Mouse (Mus musculus) frontal cortex, postnatal 10 days (tissue): ENCODE data around the gene Syt3.

ENCODE experiments used
- DNase-seq, 2 experiments: peaks; one replicate each; pipeline ENCODE4 v3.0.0; 2022; ENCODE audit warnings: low spot score in 2 of 2, mixed read lengths in 1 of 2

Syt3 gene

DNA sequence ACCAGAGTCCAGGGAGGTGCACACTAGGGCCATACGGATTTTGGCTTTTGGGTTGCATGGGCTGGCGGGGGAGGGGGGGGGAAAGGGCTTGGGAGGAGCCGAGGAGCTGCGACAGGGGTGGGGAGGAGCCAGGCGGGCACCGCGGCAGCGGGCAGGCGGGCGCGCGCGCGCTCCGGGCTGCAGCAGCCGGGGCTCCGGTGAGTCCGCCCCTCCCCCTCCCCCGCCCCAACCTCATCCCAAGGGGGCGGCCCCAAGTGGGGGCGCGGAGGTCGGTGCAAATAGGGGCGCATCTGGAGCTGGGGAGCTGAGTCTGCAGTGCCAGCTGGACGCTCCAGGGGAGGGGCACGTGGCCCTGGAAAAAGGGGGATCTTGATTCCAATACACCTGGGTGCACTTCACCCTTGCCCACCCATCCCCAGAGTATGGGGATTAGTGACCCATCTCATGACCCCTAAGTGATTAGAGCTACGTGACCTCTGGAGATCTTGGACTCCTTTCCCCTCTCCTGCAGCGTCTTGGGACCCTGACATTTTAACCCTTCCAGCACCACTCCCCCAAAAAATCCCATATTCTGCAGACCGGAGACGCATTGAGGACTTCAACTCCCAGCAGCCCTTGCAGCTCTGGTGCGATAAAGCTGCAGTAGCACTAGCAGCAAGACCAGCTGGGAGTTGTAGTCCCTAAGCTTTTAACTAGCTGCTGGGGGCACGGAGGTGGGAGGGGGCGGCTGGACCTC, at the start of gene Syt3:
TSS of gene Syt3 (plus strand) at position 123 of the 736 bp plus-strand sequence.
- peak; percentile 75 to 77 for DNase-seq

DNA sequence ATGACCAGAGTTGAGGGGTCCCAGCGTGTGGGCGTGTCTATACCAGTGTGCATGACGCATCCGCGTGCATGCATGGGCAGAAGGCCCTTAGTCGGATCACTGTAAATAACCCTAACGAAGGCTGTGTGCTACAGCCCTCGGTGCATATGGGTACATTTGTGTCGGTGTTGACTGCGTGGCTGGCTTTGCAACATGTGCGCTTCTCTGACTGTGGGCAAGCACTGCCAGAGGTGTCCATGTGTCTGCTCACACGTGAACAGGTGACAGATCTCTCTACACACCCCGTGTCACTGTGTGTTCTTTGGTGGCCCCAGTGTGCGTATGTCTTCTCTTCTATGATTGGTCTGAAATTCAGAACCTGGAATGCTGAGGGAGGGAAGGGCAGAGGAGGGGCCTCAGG, 49.8 kb upstream of the Syt3 start:
- DNase-seq, result no peak

DNA sequence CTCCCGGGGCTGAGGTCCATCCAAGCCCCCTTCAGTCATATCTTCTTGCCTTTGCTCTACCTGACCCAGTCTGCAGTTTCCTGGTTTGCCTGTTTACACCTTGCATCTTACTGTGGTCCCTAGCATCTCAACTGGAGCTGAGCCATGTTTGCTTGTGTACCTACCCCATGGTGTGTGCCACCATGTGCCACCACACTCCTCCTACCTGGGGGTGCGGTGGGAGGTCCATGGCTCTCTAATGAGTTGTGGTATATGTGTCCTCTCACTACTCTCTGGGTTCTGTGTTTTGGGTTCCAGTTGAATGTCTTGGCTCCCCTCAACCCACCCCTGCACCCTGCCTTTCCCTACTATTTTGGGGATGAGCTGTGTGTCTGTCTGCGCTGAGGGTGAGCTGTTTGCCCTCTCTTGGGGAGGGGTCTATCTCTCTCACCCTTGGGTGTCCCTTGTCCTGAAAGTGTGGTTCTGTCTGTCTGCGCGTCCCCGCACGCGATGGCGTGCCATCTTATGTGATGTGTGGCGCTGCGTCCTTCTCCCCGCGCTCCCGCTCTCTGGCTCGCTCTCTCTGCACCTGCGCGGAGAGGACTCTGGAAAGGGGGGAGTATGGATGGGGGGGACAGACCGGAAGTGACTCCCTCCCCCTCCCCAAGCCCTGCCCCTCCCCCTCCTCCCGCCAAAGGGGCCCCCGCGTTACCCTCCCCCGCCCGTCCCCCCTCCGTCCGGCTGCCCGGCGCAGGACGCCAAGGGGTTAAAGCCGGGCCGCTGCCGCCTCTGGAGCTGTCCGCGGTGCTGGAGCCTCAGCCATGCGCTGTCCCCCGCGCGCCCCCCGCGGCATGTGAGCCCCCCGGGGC, 48.6 kb upstream of the Syt3 start:
- DNase-seq, result peak in 1 of 2 experiments; percentile 44

DNA sequence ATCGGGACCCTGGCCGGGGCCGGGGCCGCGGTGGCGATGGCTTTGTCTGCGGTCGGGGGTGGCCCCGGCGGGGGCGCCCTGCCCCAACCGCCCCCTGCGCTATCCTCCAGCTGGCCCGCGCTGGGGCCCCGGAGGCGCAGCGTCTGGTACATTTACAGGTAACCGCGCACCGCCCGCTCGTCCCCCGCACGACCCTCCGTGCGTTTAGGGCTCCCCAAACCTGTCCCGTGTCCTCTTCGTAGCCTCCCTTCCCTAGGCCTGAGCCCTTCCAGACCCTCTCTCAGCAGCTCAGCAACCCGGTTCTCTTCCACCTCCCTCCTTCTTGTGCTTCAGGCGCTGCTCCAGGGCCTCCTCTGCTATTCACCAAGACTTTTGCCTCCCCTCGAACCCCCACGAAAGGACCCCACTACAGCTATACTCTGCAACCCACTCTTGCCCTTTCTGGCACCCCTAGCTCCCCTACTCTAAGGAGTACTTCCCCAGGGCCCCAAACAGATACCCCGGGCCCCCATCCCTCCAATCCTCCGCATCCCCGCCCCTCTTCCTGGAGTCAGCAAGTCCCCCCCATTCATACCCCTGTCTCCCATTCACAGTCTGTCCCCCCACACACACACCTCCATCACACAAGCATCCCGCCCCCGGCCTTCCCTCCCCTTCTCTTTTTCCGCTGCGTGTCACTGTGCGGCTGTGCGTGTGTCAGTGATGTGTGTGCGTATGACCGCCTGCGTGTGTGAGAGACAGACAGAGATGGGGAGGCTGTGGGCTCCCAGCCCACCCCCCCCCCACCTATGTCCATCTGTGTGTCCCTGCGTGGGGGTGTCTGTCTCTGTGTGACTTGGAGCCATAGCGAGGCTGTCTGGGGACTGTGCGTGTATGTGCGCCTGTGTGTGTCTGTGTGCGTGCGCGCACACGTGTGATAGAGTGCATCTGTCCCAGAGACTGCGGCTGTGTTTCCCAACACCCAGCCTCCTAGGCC, 47.6 kb upstream of the Syt3 start:
- DNase-seq, result peak in 1 of 2 experiments; percentile 68

DNA sequence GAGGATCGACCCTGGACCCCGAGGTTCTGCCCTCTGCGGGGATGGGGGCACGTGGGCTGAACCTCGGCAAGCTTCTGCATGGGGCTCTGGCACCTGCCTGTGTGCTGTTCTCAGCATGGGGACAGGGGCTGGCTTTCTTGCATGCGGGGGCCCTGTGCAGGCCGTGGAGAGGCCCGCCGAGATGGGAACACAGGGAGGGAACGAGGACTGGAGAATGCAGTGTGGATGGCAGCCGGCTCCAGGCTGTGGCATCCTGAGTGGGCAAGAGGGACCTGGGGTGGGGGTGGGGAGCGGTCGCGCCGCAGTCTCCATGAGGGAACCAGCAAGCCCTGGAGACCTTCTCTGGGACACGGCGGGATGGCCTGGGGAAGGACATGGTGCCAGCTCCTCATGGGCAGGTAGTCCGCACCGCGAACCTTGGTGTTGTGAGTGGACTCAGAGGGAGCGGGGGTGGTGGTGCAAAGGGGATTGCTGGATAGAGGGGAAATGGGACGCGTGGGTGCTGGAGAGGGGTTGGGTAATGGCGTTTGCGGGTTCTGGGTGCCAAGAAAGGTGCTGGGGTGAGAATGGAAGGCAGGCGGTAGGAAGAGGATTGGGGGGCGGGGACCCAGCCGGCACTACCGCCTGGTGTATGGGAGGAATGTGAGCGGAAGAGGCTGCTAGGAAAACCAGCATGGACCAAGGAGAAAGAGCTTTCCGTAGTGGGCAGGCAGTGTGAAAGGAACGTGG, 46.6 kb upstream of the Syt3 start:
- DNase-seq, result no peak

DNA sequence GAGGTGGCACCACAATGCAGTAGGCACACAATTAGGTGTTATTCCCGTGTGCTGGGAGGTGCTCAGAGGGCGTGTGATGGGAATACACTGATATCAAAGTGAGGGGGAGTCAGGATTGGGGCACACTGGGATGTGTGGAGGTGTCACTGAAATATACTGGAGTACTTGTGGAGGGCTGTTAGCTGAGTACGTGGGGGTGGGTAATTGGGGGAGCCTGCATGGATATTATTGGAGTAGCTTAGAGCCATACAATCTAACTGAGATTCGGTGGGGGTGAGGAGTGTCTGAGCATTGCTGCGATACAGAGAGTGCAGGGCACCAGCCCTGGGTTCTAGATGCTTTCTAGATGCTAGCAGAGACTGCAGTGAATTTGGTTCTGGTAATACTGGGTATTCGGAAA, 43.7 kb upstream of the Syt3 start:
- DNase-seq, result no peak

DNA sequence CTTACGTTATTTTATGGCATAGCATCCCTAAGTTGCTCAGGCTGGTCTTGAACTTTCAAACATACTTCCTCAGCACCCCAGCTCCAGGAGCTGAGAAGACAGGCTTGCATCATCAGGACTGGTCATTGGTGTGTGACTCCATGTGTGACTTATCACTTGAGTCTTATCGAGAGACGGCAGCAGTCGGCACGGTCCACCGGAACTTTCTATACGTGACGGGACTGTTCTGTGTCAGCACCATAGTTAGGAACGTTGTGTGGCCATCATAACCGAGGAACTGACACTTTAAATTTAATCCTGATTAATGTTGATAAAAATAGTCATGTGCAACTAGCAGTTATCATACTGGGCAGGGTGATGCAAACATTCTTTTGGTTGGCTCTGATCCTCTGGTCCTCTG, 42.8 kb upstream of the Syt3 start:
- DNase-seq, result no peak

DNA sequence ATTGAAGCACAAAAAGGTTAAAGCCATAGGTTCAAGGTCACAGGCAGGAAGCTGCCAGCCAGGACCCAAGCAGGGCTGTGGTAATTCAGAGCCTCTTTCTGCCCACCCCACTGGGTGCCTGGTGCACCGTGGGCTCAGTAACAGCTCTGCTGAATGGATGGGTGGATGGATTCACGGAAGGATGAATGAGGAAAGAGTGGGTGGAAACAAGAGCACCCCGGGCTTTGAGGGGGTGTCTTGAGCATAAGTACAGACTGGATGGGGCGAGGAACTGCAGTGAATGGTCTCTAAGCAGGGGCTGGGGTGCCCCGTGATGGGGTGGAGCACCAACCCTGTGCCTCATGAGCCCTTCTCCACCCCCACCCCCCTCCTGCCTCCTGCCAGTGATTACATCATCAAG, 42.2 kb upstream of the Syt3 start:
- no peak for DNase-seq

DNA sequence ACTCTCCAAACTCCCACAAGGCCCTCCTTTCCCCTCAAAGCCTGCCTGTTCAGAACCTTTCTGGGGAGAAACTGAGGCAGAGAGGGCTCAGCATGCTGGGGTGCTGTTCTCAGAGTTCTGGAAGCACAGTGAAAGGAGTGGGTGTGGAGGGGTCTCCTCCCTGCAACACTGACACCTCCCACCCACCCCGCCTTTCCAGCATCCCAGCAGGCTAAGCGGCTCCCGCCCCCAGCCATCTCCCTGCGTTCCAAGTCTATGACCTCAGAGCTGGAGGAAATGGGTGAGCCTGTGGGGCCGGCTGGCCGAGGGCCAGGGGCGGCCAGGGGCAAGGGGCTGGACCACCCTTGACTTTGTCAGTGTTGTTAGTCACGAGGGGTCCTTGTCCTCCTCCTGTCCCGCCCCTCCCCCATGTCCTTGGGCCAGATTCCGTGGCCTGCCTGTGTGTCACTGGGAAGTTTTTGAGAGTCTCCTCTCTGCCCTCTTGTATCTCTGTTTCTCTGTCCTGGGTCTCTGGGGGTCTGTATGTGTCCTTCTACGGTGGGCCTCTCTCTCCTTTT, 40.4 kb upstream of the Syt3 start:
- no peak for DNase-seq

DNA sequence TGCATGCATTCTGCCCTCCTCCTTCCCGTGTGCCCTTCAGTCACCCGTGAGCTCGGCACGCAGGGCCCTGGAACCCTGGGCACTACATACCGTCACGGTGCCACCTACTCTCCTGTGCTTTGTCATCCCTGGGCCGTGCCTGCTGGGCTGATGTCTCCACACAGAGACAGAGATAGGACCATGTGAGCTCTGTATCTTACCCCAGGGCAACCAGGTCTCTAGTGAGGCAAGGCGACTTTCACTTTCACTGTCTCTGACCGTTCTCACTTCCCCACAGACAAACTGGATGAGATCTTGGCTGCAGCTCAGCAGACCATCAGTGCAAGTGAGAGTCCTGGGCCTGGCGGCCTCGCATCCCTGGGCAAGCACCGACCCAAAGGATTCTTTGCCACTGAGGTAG, 39.3 kb upstream of the Syt3 start:
- DNase-seq, result no peak

DNA sequence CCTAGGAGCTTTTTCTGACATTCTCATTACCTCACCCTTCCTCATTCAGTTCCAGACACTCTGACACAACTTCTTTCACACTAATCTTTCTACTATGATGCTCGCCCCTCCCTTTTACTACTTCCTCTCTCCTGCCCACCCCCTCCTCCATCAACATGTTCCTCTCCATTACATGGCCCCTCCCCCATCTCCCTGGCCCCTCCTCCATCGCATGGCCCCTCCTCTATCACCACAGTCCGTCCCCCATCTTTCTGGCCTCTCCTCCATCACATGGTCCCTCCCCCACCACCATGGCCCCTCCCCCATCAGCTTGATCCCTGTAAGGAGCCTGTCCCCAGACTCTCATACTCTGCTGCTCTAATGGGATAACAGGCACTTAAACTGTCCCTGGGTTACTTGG, 34.9 kb upstream of the Syt3 start:
- no peak for DNase-seq

DNA sequence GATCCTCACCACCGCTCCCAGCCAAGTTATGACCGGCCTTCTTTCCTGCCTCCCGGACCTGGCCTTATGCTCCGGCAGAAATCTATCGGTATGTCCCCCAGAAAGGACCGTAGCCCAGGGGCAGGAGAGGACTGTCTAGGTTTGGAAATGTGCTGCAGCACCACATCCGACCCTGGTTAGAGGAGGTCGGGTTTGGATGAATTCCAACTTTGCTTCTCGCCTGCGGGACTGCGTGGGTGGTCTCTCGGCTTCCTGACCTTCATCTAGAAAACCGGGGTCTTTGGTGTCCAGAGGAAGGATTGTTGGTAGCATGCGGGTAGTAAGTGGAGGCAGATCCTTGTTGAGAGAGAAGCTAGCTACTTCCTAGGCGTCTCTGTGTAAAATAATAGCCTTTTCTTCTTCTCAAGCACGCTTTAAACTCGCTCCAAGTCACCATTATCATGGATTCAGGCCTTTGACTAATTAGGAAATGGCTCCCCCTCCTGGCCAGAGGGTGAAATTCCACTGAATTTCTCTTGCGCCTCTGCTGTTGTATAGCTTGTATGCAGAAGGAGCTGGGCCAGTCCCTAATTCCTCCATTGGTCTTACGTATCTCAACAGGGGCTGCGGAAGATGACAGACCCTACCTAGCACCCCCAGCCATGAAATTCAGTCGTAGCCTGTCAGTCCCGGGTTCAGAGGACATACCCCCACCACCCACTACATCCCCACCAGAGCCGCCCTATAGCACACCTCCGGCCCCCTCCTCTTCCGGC, 32.8 kb upstream of the Syt3 start:
- peak; percentile 78 for DNase-seq

DNA sequence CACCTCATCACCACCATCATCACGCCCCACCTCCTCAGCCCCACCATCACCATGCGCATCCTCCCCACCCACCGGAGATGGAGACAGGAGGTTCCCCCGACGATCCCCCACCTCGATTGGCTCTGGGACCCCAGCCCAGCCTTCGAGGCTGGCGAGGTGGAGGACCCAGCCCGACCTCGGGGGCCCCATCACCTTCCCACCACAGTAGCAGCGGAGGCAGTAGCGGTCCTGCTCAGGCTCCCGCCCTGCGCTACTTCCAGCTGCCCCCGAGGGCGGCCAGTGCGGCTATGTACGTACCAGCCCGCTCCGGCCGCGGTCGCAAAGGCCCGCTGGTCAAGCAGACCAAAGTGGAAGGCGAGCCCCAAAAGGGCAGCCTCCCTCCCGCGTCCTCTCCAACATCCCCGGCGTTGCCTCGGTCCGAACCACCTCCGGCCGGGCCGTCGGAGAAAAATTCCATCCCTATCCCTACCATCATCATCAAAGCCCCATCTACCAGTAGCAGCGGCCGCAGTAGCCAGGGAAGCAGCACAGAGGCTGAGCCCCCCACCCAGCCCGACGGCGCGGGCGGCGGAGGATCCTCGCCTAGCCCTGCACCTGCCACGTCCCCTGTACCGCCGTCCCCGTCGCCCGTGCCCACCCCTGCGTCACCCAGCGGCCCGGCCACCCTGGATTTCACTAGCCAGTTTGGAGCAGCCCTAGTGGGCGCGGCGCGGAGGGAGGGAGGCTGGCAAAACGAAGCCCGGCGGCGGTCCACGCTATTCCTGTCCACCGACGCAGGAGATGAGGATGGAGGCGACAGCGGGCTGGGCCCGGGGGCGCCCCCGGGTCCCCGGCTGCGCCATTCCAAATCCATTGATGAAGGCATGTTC, 31.8 kb upstream of the Syt3 start:
- peak in 1 of 2 experiments; percentile 30 for DNase-seq

DNA sequence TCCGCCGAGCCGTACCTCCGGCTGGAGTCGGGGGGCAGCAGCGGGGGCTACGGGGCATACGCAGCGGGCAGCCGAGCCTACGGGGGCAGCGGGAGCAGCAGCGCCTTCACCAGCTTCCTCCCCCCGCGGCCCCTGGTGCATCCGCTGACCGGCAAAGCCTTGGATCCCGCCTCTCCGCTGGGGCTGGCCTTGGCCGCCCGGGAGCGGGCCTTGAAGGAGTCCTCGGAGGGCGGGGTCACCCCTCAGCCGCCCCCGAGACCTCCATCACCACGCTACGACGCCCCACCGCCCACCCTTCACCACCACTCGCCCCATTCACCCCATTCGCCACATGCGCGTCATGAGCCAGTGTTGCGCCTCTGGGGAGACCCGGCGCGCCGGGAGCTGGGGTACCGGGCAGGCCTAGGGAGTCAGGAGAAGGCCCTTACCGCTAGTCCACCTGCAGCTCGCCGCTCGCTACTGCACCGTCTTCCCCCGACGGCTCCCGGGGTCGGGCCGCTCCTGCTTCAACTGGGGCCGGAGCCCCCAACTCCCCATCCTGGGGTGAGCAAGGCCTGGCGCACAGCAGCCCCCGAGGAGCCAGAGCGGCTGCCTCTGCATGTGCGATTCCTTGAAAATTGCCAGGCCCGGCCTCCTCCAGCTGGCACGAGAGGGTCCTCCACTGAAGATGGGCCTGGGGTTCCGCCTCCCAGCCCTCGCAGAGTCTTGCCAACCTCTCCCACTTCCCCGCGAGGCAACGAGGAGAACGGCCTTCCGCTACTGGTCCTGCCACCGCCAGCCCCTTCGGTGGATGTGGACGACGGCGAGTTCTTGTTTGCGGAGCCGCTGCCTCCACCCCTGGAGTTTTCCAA, 30.9 kb upstream of the Syt3 start:
- peak in 1 of 2 experiments; percentile 32 for DNase-seq

DNA sequence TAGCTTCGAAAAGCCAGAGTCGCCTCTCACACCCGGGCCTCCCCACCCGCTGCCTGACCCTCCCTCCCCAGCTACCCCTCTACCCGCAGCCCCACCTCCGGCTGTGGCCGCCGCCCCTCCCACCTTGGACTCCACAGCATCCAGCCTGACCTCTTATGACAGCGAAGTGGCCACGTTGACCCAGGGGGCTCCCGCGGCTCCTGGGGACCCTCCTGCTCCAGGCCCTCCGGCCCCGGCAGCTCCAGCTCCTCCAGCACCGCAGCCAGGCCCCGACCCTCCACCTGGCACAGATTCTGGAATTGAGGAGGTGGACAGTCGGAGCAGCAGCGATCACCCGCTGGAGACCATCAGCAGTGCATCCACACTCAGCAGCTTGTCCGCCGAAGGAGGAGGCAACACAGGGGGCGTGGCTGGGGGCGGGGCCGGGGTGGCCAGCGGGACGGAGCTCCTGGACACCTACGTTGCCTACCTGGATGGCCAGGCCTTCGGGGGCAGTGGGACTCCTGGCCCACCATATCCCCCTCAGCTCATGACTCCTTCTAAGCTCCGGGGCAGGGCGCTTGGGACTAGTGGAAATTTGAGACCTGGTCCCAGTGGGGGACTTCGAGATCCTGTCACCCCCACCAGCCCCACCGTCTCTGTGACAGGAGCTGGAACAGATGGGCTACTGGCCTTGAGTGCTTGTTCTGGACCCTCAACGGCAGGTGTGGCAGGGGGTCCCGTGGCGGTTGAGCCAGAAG, 30.1 kb upstream of the Syt3 start:
- no peak for DNase-seq

DNA sequence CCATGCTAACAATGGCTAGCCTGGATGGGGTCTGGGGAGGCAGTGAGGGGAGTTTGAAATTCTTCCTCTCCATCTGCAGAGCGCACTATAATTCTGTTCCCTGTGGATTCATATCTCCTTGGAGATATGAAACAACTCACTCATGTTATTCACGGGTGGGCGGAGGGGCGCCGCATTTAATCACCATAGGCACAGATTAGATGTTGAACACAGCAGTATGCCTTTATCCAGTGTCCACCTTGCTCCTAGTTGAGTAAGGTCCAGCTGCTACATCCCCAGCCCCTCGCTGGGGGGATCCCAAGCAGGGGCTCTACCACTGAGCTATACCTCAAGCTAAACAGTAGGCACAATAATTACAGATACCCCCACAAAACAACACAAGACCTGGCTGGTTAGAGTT, 28.5 kb upstream of the Syt3 start:
- no peak for DNase-seq
